Comparison of ENCODE assay signal across 7 mouse cellular contexts in genomic region chr12:79347643-79348042, GRCm38 (mm10). TPM values are rescaled to one million over a fixed set of nuclear protein-coding genes. Genes with fewer than 3 reads are reported as not detected.
A peak's percentile ranks its signal among the peaks of the same experiment; 100 is the strongest.
DNase-seq lines count a peak whose midpoint lies in the region; ATAC-seq and TF ChIP-seq lines count a peak whose summit lies in the region.

No protein-coding gene starts in this region.

- H3K9ac ChIP-seq in forebrain, embryonic 12.5 days: no peak overlapping the region
- H3K9ac ChIP-seq in hindbrain, embryonic 11.5 days (ENCODE audit: low read depth, low read length): no peak overlapping the region
- H3K9ac ChIP-seq in lung, postnatal 0 days (replicated peaks; ENCODE audit: low read depth): no peak overlapping the region

- CTCF ChIA-PET in Patski (lab: Charles Lee): interaction anchor here (0.7 to 2.5 kb wide), 12 partner anchors 10 to 795 kb away, joined by 3 to 15 read pairs (median 4); no protein-coding TSS in a partner anchor

- no peaks in the 10 kb centered on the region for H3K27me3 ChIP-seq in Patski
- no peaks in the 10 kb centered on the region for H3K27me3 ChIP-seq in forebrain, embryonic 12.5 days
- no peaks in the 10 kb centered on the region for H3K27me3 ChIP-seq in hindbrain, embryonic 11.5 days (ENCODE audit: control insufficient read depth, insufficient read depth, low read length)
- no peaks in the 10 kb centered on the region for H3K27me3 ChIP-seq in lung, postnatal 0 days (replicated peaks; ENCODE audit: insufficient read depth, low read length)

- no peak for DNase-seq in Patski (ENCODE audit: low read depth, low spot score)
- peak; percentile 54 for DNase-seq in c-Kit-positive CD71-positive TER-119-positive erythroid progenitor cells, embryonic 14.5 days (ENCODE audit: low spot score)
- DNase-seq in hindbrain, embryonic 11.5 days (ENCODE audit: low spot score): peak; percentile 83
- DNase-seq in layer of hippocampus, adult 9-10 months (ENCODE audit: low spot score): peak; percentile 29
- DNase-seq in lung, postnatal 0 days (ENCODE audit: low spot score): peak; percentile 96
- DNase-seq in right cerebral cortex, postnatal 10 days (ENCODE audit: low spot score in 2 of 2): peak; percentile 68 to 70

- TF ChIP-seq EP300 in lung, postnatal 0 days (IDR thresholded peaks at IDR 0.05): no peak; the same call in 1 of the 2 replicates

- no peak overlapping the region for H3K4me3 ChIP-seq in forebrain, embryonic 12.5 days (replicated peaks)
- H3K4me3 ChIP-seq in hindbrain, embryonic 11.5 days (ENCODE audit: low read depth, low read length): no peak overlapping the region
- no peak overlapping the region for H3K4me3 ChIP-seq in lung, postnatal 0 days (ENCODE audit: low read depth, low read length)

- in situ Hi-C loops in Patski (cut with MboI; ENCODE audit: low pct_unique_long_range_greater_than_20kb): loop anchor here (25.0 kb wide), 1 partner anchor 1040 kb away; no protein-coding TSS in a partner anchor

- peak; percentile 90 for TF ChIP-seq CTCF in Patski (IDR thresholded peaks at IDR 0.05)
- peak; percentile 77 for TF ChIP-seq CTCF in lung, postnatal 0 days (IDR thresholded peaks at IDR 0.05)

- no peaks in the 10 kb centered on the region for H3K36me3 ChIP-seq in forebrain, embryonic 12.5 days (replicated peaks)
- H3K36me3 ChIP-seq in hindbrain, embryonic 11.5 days (ENCODE audit: control insufficient read depth, insufficient read depth, low read length): no peaks in the 10 kb centered on the region
- H3K36me3 ChIP-seq in lung, postnatal 0 days (ENCODE audit: insufficient read depth, low read length): no peaks in the 10 kb centered on the region

- no peak overlapping the region for H3K4me2 ChIP-seq in forebrain, embryonic 12.5 days
- H3K4me2 ChIP-seq in hindbrain, embryonic 11.5 days (replicated peaks; ENCODE audit: low read depth, low read length): no peak overlapping the region
- H3K4me2 ChIP-seq in lung, postnatal 0 days (replicated peaks; ENCODE audit: low read depth, low read length): no peak overlapping the region

- no peaks in the 10 kb centered on the region for H3K9me3 ChIP-seq in forebrain, embryonic 12.5 days
- H3K9me3 ChIP-seq in hindbrain, embryonic 11.5 days (ENCODE audit: control insufficient read depth, low read length): no peaks in the 10 kb centered on the region
- H3K9me3 ChIP-seq in lung, postnatal 0 days (ENCODE audit: low read length): no peaks in the 10 kb centered on the region

- ATAC-seq in Patski: peak; percentile 74
- ATAC-seq in forebrain, embryonic 12.5 days (ENCODE audit: low FRiP score): peak; percentile 70; the same call in 1 of the 2 replicates
- no peak for ATAC-seq in hindbrain, embryonic 11.5 days (ENCODE audit: low FRiP score)
- ATAC-seq in lung, postnatal 0 days: peak; percentile 69

- WGBS in forebrain, embryonic 12.5 days: 8% methylated on average over 6 of the region's 6 CpGs
- 15% methylated on average over 6 of the region's 6 CpGs for WGBS in hindbrain, embryonic 11.5 days
- WGBS in lung, postnatal 0 days: 6% methylated on average over 6 of the region's 6 CpGs

- POLR2A ChIA-PET in Patski (lab: Charles Lee): no interaction called here

- H3K4me1 ChIP-seq in forebrain, embryonic 12.5 days: peaks cover 3% of the 10 kb centered on the region; the same call in 1 of the 2 replicates
- no peaks in the 10 kb centered on the region for H3K4me1 ChIP-seq in hindbrain, embryonic 11.5 days (replicated peaks; ENCODE audit: control insufficient read depth, insufficient read depth, low read length)
- peaks cover 5% of the 10 kb centered on the region for H3K4me1 ChIP-seq in lung, postnatal 0 days (ENCODE audit: insufficient read depth, low read depth, low read length)

- no peak overlapping the region for H3K27ac ChIP-seq in forebrain, embryonic 12.5 days
- no peak overlapping the region for H3K27ac ChIP-seq in hindbrain, embryonic 11.5 days (ENCODE audit: low read depth, low read length)
- H3K27ac ChIP-seq in lung, postnatal 0 days (ENCODE audit: low read length): no peak overlapping the region

RNA-seq across cellular contexts. Expression of gene Rad51b, which starts 50.6 kb away (rescaled TPM):
- polyA plus RNA-seq in Patski (2021): 5.1 TPM
- polyA plus RNA-seq in forebrain, embryonic 12.5 days (2016; fragmentation: Nextera tagmentation; extraction: Ambion mirVana): 7.2 and 7.7 TPM in 2 replicates
- polyA plus RNA-seq in hindbrain, embryonic 11.5 days (2014; fragmentation: Nextera tagmentation; extraction: Ambion mirVana): 4.9 and 6.5 TPM in 2 replicates
- 1.3 and 1.5 TPM in 2 replicates for polyA plus RNA-seq in lung, postnatal 0 days (2015; fragmentation: Nextera tagmentation; extraction: Ambion mirVana)

RNA-seq across cellular contexts. Expression of gene Zfyve26, which starts 51.5 kb away (rescaled TPM):
- 32.0 TPM for polyA plus RNA-seq in Patski (2021)
- 13.4 and 15.2 TPM in 2 replicates for polyA plus RNA-seq in forebrain, embryonic 12.5 days (2016; fragmentation: Nextera tagmentation; extraction: Ambion mirVana)
- 13.7 and 17.0 TPM in 2 replicates for polyA plus RNA-seq in hindbrain, embryonic 11.5 days (2014; fragmentation: Nextera tagmentation; extraction: Ambion mirVana)
- polyA plus RNA-seq in lung, postnatal 0 days (2015; fragmentation: Nextera tagmentation; extraction: Ambion mirVana): 7.0 and 8.0 TPM in 2 replicates
